12 mouse cellular contexts compared by ENCODE assay signal in genomic region chrX:10233051-10233450, GRCm38 (mm10). TPM values are rescaled to one million over a fixed set of nuclear protein-coding genes. Genes with fewer than 3 reads are reported as not detected.
DNase-seq lines count a peak whose midpoint lies in the region; ATAC-seq and TF ChIP-seq lines count a peak whose summit lies in the region.
"Had no signal": no experiment of that assay in that cellular context is flagged by ENCODE, and none has a peak within 500 bp of the region (broad histone marks: within the 10 kb centered on the region; RNA-seq: fewer than 3 reads in every experiment).

No protein-coding gene starts in this region.

- no peak overlapping the region for H3K4me3 ChIP-seq in forebrain, embryonic 14.5 days (ENCODE audit: low read depth, low read length)
- H3K4me3 ChIP-seq in forebrain, embryonic 13.5 days, result no peak overlapping the region
- no peak overlapping the region for H3K4me3 ChIP-seq in kidney, postnatal 0 days (replicated peaks; ENCODE audit: low read depth, low read length)

- H3K9ac ChIP-seq in forebrain, embryonic 14.5 days (ENCODE audit: low read length), result no peak overlapping the region
- no peak overlapping the region for H3K9ac ChIP-seq in forebrain, embryonic 13.5 days
- no peak overlapping the region for H3K9ac ChIP-seq in kidney, postnatal 0 days (ENCODE audit: low read depth, low read length)

- H3K4me1 ChIP-seq in forebrain, embryonic 14.5 days (ENCODE audit: control insufficient read depth, insufficient read depth, low read length), result no peaks in the 10 kb centered on the region
- H3K4me1 ChIP-seq in forebrain, embryonic 13.5 days, result no peaks in the 10 kb centered on the region
- H3K4me1 ChIP-seq in kidney, postnatal 0 days (replicated peaks; ENCODE audit: insufficient read depth, low read length), result no peaks in the 10 kb centered on the region

- no peak for ATAC-seq in forebrain, embryonic 14.5 days
- no peak for ATAC-seq in forebrain, embryonic 13.5 days
- ATAC-seq in kidney, postnatal 0 days (replicated peaks; ENCODE audit: low FRiP score, low read depth), result no peak

- no peak overlapping the region for H3K4me2 ChIP-seq in forebrain, embryonic 14.5 days (ENCODE audit: low read length)
- H3K4me2 ChIP-seq in forebrain, embryonic 13.5 days, result no peak overlapping the region
- H3K4me2 ChIP-seq in kidney, postnatal 0 days (ENCODE audit: low read length), result no peak overlapping the region

- no peaks in the 10 kb centered on the region for H3K27me3 ChIP-seq in forebrain, embryonic 14.5 days (replicated peaks; ENCODE audit: control insufficient read depth, insufficient read depth, low read length)
- H3K27me3 ChIP-seq in forebrain, embryonic 13.5 days, result no peaks in the 10 kb centered on the region
- no peaks in the 10 kb centered on the region for H3K27me3 ChIP-seq in kidney, postnatal 0 days (ENCODE audit: insufficient read depth, low read length)

- no peaks in the 10 kb centered on the region for H3K9me3 ChIP-seq in forebrain, embryonic 14.5 days (replicated peaks; ENCODE audit: control insufficient read depth, low read length)
- no peaks in the 10 kb centered on the region for H3K9me3 ChIP-seq in forebrain, embryonic 13.5 days (replicated peaks)
- no peaks in the 10 kb centered on the region for H3K9me3 ChIP-seq in kidney, postnatal 0 days (replicated peaks; ENCODE audit: low read length)

- TF ChIP-seq CTCF in kidney, postnatal 0 days (IDR thresholded peaks at IDR 0.05; ENCODE audit: low read depth), result peak; percentile 49; the same call in 1 of the 2 replicates

- H3K36me3 ChIP-seq in forebrain, embryonic 14.5 days (ENCODE audit: control insufficient read depth, insufficient read depth, low read length), result no peaks in the 10 kb centered on the region
- no peaks in the 10 kb centered on the region for H3K36me3 ChIP-seq in forebrain, embryonic 13.5 days (ENCODE audit: poor library complexity, severe bottlenecking)
- no peaks in the 10 kb centered on the region for H3K36me3 ChIP-seq in kidney, postnatal 0 days (ENCODE audit: insufficient read depth, low read length)

- WGBS in forebrain, embryonic 14.5 days, result 77% methylated on average over 2 of the region's 2 CpGs
- WGBS in forebrain, embryonic 13.5 days, result 76% methylated on average over 2 of the region's 2 CpGs
- WGBS in kidney, postnatal 0 days, result 60% methylated on average over 2 of the region's 2 CpGs

- DNase-seq in forebrain, embryonic 14.5 days (ENCODE audit: low spot score), result peak; percentile 56
- DNase-seq in kidney, postnatal 0 days (ENCODE audit: low spot score), result peak; percentile 71
- no peak for DNase-seq in kidney, adult 8-10 months
- DNase-seq in lung, postnatal 25 days (ENCODE audit: low spot score), result peak; percentile 18
- no peak for DNase-seq in lung, postnatal 14 days
- peak; percentile 28 for DNase-seq in retina, adult 2 months (ENCODE audit: low read depth, low spot score)
- DNase-seq in urinary bladder, adult 18-20 months (ENCODE audit: low spot score in 2 of 2), result no peak
- DNase-seq: thymus, postnatal 4 days had no signal

- H3K27ac ChIP-seq in forebrain, embryonic 14.5 days (ENCODE audit: low read depth, low read length), result no peak overlapping the region
- H3K27ac ChIP-seq in forebrain, embryonic 13.5 days, result no peak overlapping the region
- no peak overlapping the region for H3K27ac ChIP-seq in kidney, postnatal 0 days
- H3K27ac ChIP-seq: macrophage had no signal

RNA-seq across cellular contexts. Expression of gene Rpgr, which starts 16.3 kb away (rescaled TPM):
- 34.0 and 41.5 TPM in 2 replicates for polyA plus RNA-seq in forebrain, embryonic 14.5 days (2014; fragmentation: Nextera tagmentation; extraction: Ambion mirVana)
- 42.4 and 44.8 TPM in 2 replicates for polyA plus RNA-seq in forebrain, embryonic 13.5 days (2015; fragmentation: Nextera tagmentation; extraction: Ambion mirVana)
- 16.8 and 17.2 TPM in 2 replicates for polyA plus RNA-seq in kidney, postnatal 0 days (2015; fragmentation: Nextera tagmentation; extraction: Ambion mirVana)

RNA-seq across cellular contexts. Expression of gene Otc, which starts 19.1 kb away (rescaled TPM):
- polyA plus RNA-seq in forebrain, embryonic 14.5 days (2014; fragmentation: Nextera tagmentation; extraction: Ambion mirVana), result not detected in 2 replicates
- 0.10 TPM in 1 of 2 replicates, not detected in the other for polyA plus RNA-seq in forebrain, embryonic 13.5 days (2015; fragmentation: Nextera tagmentation; extraction: Ambion mirVana)
- not detected in 2 replicates for polyA plus RNA-seq in kidney, postnatal 0 days (2015; fragmentation: Nextera tagmentation; extraction: Ambion mirVana)
- polyA plus RNA-seq: macrophage; neural tube, embryonic 11.5 days; spleen, adult 2 months had no signal

Comparison
In these comparisons a context has a peak if more than half of its experiments do, and no peak if none do; other contexts are left out.
1. DNase-seq: peak in forebrain, embryonic 14.5 days (single experiment), kidney, postnatal 0 days (single experiment), lung, postnatal 25 days (single experiment) and retina, adult 2 months (single experiment); none in kidney, adult 8-10 months (0 of 2), lung, postnatal 14 days (single experiment) and urinary bladder, adult 18-20 months (0 of 2).